ENCODE assay signal across 12 mouse cellular contexts in the genomic region with DNA sequence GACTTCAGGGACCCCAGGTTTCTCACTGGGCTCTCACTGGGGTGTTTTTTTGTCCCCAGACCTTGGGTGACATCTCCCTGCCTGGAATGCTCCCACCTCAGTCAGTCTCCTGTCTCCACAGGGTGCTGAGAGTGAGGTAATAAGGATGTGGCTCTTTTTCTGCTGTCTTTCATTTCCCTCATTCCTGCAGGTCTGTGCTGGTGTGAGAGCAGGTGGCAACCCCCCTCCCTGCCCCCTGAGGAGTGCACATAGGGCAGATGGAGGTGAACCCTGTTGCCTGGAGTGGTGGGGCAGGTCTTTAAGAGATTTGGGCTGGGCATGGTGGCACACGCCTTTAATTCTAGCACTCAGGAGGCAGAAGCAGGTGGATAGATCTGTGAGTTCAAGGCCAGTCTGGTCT. TPM values are rescaled to one million over a fixed set of nuclear protein-coding genes. Genes with fewer than 3 reads are reported as not detected.
DNase-seq lines count a peak whose midpoint lies in the region; ATAC-seq and TF ChIP-seq lines count a peak whose summit lies in the region.
"Had no signal": no experiment of that assay in that cellular context is flagged by ENCODE, and none has a peak within 500 bp of the region (broad histone marks: within the 10 kb centered on the region; RNA-seq: fewer than 3 reads in every experiment).

No protein-coding gene starts in this region.

- H3K9me3 ChIP-seq in liver, embryonic 13.5 days (replicated peaks) = no peaks in the 10 kb centered on the region
- H3K9me3 ChIP-seq: embryonic facial prominence, embryonic 12.5 days had no signal

- no peak overlapping the region for H3K9ac ChIP-seq in liver, embryonic 13.5 days
- H3K9ac ChIP-seq: embryonic facial prominence, embryonic 12.5 days had no signal

- no peak overlapping the region for H3K4me2 ChIP-seq in liver, embryonic 13.5 days
- H3K4me2 ChIP-seq: embryonic facial prominence, embryonic 12.5 days had no signal

- no peak for TF ChIP-seq POLR2A in cerebellum, adult 2 months (IDR thresholded peaks at IDR 0.05; ENCODE audit: borderline replicate concordance, insufficient read depth, low read length)

- H3K36me3 ChIP-seq in liver, embryonic 13.5 days = peaks cover 13% of the 10 kb centered on the region; the same call in 1 of the 2 replicates
- H3K36me3 ChIP-seq: embryonic facial prominence, embryonic 12.5 days had no signal

- peak overlapping the region; percentile 67 for H3K27ac ChIP-seq in cerebellum, adult 2 months (ENCODE audit: insufficient read depth, low read length)
- peak overlapping the region; percentile 16; the same call in 1 of the 2 replicates for H3K27ac ChIP-seq in liver, embryonic 13.5 days
- H3K27ac ChIP-seq: embryonic facial prominence, embryonic 12.5 days had no signal

- no peak for DNase-seq in cerebellum, adult 2 months
- no peak for DNase-seq in cerebellum, adult 18-20 months
- no peak for DNase-seq in liver, embryonic 13.5 days
- DNase-seq in liver = no peak
- DNase-seq in lung, postnatal 10 days = no peak
- DNase-seq in embryo, embryonic 9.5 days (ENCODE audit: extremely low spot score) = no peak
- DNase-seq: cerebellum, postnatal 14 days; gastrocnemius, postnatal 14 days; lung, postnatal 4 days had no signal

- 25% methylated on average over 1 of the region's 1 CpGs for WGBS in cerebellum, adult 2 months
- WGBS in liver, embryonic 13.5 days (ENCODE audit: insufficient replicate concordance) = 55% methylated on average over 1 of the region's 1 CpGs

- no peak for TF ChIP-seq CTCF in cerebellum, adult 2 months (IDR thresholded peaks at IDR 0.05; ENCODE audit: borderline replicate concordance, insufficient read depth, low read depth, low read length)

- H3K4me1 ChIP-seq in cerebellum, adult 2 months (ENCODE audit: control insufficient read depth, insufficient read depth, low read length) = peaks cover 71% of the 10 kb centered on the region
- H3K4me1 ChIP-seq in liver, embryonic 13.5 days (replicated peaks) = peaks cover 73% of the 10 kb centered on the region

- no peaks in the 10 kb centered on the region for H3K27me3 ChIP-seq in cerebellum, adult 2 months (ENCODE audit: control insufficient read depth, insufficient read depth, low read length)
- H3K27me3 ChIP-seq in liver, embryonic 13.5 days = no peaks in the 10 kb centered on the region
- H3K27me3 ChIP-seq: embryonic facial prominence, embryonic 12.5 days had no signal

- ATAC-seq in liver, embryonic 13.5 days (ENCODE audit: low read depth) = no peak
- ATAC-seq in common myeloid progenitor, adult 5-6 weeks (replicated peaks; ENCODE audit: low read depth, poor library complexity, severe bottlenecking) = peak; percentile 19
- peak; percentile 20; the same call in 1 of the 2 replicates for ATAC-seq in megakaryocyte progenitor cell, adult 5-6 weeks (replicated peaks; ENCODE audit: poor library complexity)

- no peak overlapping the region for H3K4me3 ChIP-seq in cerebellum, adult 2 months (replicated peaks; ENCODE audit: insufficient read depth, low read depth, low read length)
- no peak overlapping the region for H3K4me3 ChIP-seq in liver, embryonic 13.5 days (replicated peaks)
- H3K4me3 ChIP-seq: embryonic facial prominence, embryonic 12.5 days had no signal

RNA-seq across cellular contexts. Expression of a gene that starts 13.7 kb away (rescaled TPM):
- polyA plus RNA-seq in cerebellum, adult 2 months (2012; rRNA removed) = 36.0 and 40.4 TPM in 2 replicates
- polyA plus RNA-seq in liver, embryonic 13.5 days (2015; fragmentation: Nextera tagmentation; extraction: Ambion mirVana) = 6.8 and 7.0 TPM in 2 replicates
- total RNA-seq in common myeloid progenitor, adult 5-6 weeks (2017) = 29.5 and 33.1 TPM in 2 replicates
- 7.1 and 7.4 TPM in 2 replicates for total RNA-seq in megakaryocyte progenitor cell, adult 5-6 weeks (2015)
- total RNA-seq in megakaryocyte progenitor cell, adult 5-6 weeks (2017) = 19.7 and 20.5 TPM in 2 replicates

RNA-seq across cellular contexts. Expression of a gene that starts 37.6 kb away (rescaled TPM):
- 0.49 and 0.60 TPM in 2 replicates for polyA plus RNA-seq in cerebellum, adult 2 months (2012; rRNA removed)
- 0.06 and 0.20 TPM in 2 replicates for polyA plus RNA-seq in liver, embryonic 13.5 days (2015; fragmentation: Nextera tagmentation; extraction: Ambion mirVana)
- total RNA-seq in common myeloid progenitor, adult 5-6 weeks (2017) = 3.3 and 3.6 TPM in 2 replicates
- total RNA-seq in megakaryocyte progenitor cell, adult 5-6 weeks (2015) = 8.4 and 10.7 TPM in 2 replicates
- total RNA-seq in megakaryocyte progenitor cell, adult 5-6 weeks (2017) = 4.4 and 6.6 TPM in 2 replicates
